Mouse (Mus musculus): ENCODE results near the gene Nck2.

DNA sequence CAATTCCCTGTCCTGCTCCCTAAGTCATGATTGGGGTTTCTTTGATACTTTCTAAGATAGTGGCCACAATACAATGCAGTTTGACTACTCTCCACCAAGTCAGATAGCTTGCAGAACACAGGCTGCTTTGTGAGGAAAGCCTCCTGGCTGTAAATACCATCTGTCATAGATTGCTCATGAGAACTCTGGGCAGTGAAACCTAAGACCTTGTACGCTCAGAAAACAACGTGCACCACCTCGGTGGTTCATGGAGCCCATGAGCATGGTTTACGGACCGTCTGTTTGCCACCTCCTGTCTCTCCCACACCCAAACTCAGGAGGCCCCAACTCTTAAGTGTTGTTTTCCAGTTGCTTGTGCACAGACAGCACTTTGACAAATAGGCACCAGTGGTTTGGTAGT lies 104.4 kb downstream of the Nck2 start:
- TF ChIP-seq POLR2A (IDR thresholded peaks at IDR 0.05; ENCODE audit: borderline replicate concordance, control insufficient read depth, low read depth, low read length): no peak
- TF ChIP-seq CTCF (IDR thresholded peaks at IDR 0.05; ENCODE audit: control insufficient read depth, insufficient read depth, low read length): no peak

Data from bone marrow, adult 2 months (tissue).